In the genomic region with DNA sequence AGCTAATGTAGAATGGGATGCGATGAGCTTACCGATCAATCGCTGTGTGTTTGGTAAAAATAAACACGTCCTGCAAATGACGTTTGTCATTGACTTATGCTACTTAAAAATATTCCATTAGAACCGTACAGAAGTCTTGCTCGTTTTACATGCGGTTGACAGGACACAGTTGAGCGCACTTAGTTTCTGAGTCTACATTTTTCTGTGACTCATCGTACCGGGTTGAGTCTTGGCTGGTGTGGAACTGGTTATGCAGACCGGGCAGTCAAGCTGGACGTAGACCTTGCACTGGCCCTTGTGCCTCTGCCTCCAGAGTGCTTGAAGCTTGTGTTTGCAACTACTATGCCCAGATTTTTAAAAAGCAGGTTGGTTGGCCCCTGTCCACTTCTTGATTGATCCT, we compare ENCODE assay signal across 8 mouse cellular contexts. TPM values are rescaled to one million over a fixed set of nuclear protein-coding genes. Genes with fewer than 3 reads are reported as not detected.
DNase-seq lines count a peak whose midpoint lies in the region; ATAC-seq lines count a peak whose summit lies in the region.

No protein-coding gene starts in this region.

- H3K9ac ChIP-seq in limb, embryonic 13.5 days, result peak overlapping the region; percentile 92
- H3K9ac ChIP-seq in neural tube, embryonic 12.5 days, result peak overlapping the region; percentile 80

- 13% methylated on average over 13 of the region's 13 CpGs for WGBS in limb, embryonic 13.5 days
- WGBS in neural tube, embryonic 12.5 days, result 16% methylated on average over 13 of the region's 13 CpGs

- no peaks in the 10 kb centered on the region for H3K27me3 ChIP-seq in limb, embryonic 13.5 days
- H3K27me3 ChIP-seq in neural tube, embryonic 12.5 days (replicated peaks), result no peaks in the 10 kb centered on the region

- H3K27ac ChIP-seq in limb, embryonic 13.5 days, result no peak overlapping the region
- H3K27ac ChIP-seq in neural tube, embryonic 12.5 days, result no peak overlapping the region

- peak overlapping the region; percentile 94 for H3K4me3 ChIP-seq in limb, embryonic 13.5 days
- peak overlapping the region; percentile 76 for H3K4me3 ChIP-seq in neural tube, embryonic 12.5 days

- H3K4me2 ChIP-seq in limb, embryonic 13.5 days (replicated peaks), result peak overlapping the region; percentile 93
- peak overlapping the region; percentile 93 for H3K4me2 ChIP-seq in neural tube, embryonic 12.5 days (replicated peaks)

- peaks cover 31% of the 10 kb centered on the region for H3K36me3 ChIP-seq in limb, embryonic 13.5 days
- H3K36me3 ChIP-seq in neural tube, embryonic 12.5 days, result peaks cover 27% of the 10 kb centered on the region

- no peaks in the 10 kb centered on the region for H3K9me3 ChIP-seq in limb, embryonic 13.5 days
- no peaks in the 10 kb centered on the region for H3K9me3 ChIP-seq in neural tube, embryonic 12.5 days

- peaks cover 24% of the 10 kb centered on the region for H3K4me1 ChIP-seq in limb, embryonic 13.5 days
- H3K4me1 ChIP-seq in neural tube, embryonic 12.5 days, result peaks cover 9% of the 10 kb centered on the region; the same call in 1 of the 2 replicates

- intact Hi-C loops in heart, postnatal 25 days (cut with DNase I), result loop anchor here (5.0 kb wide), 1 partner anchor 606 kb away; no protein-coding TSS in a partner anchor

- ATAC-seq in limb, embryonic 13.5 days (ENCODE audit: low FRiP score, low read depth), result no peak
- ATAC-seq in neural tube, embryonic 12.5 days (ENCODE audit: low FRiP score, low read depth), result no peak
- no peak for ATAC-seq in activated CD4-positive, CD25-positive, alpha-beta regulatory T cell, adult 4 months

- DNase-seq in heart, adult 11 months, result peak; percentile 88
- DNase-seq in heart, postnatal 25 days (ENCODE audit: low spot score), result no peak
- DNase-seq in CD4-positive helper T cell, adult 2 months (ENCODE audit: low read depth, low spot score), result peak; percentile 34
- peak; percentile 25 for DNase-seq in c-Kit-positive CD71-positive TER-119-negative erythroid progenitor cells, embryonic 14.5 days (ENCODE audit: low read depth)
- DNase-seq in heart, postnatal 4 days, result peak; percentile 12

RNA-seq across cellular contexts. Expression of gene Edrf1, which starts 1.0 kb away (rescaled TPM):
- 10 to 100 TPM; 10.9 to 11.8 TPM for total RNA-seq in heart, postnatal 25 days (2021)
- total RNA-seq in heart, postnatal 4 days (2021), result 10 to 100 TPM; 10.9 to 13.0 TPM
- 21.6 TPM in 2 replicates for polyA plus RNA-seq in limb, embryonic 13.5 days (2015; fragmentation: Nextera tagmentation; extraction: Ambion mirVana)
- polyA plus RNA-seq in neural tube, embryonic 12.5 days (2016; fragmentation: Nextera tagmentation; extraction: Ambion mirVana), result 31.3 and 33.8 TPM in 2 replicates
- 10 to 100 TPM; 10.2 to 11.7 TPM for polyA plus RNA-seq in activated CD4-positive, CD25-positive, alpha-beta regulatory T cell, adult 4 months (2017; shearing (Covaris generic))

RNA-seq across cellular contexts. Expression of gene Tex36, which starts 36.3 kb away (rescaled TPM):
- total RNA-seq in heart, postnatal 25 days (2021), result not detected
- total RNA-seq in heart, postnatal 4 days (2021), result not detected
- polyA plus RNA-seq in limb, embryonic 13.5 days (2015; fragmentation: Nextera tagmentation; extraction: Ambion mirVana), result not detected in 2 replicates
- polyA plus RNA-seq in neural tube, embryonic 12.5 days (2016; fragmentation: Nextera tagmentation; extraction: Ambion mirVana), result not detected in 2 replicates
- not detected for polyA plus RNA-seq in activated CD4-positive, CD25-positive, alpha-beta regulatory T cell, adult 4 months (2017; shearing (Covaris generic))

RNA-seq across cellular contexts. Expression of gene Mmp21, which starts 41.6 kb away (rescaled TPM):
- total RNA-seq in heart, postnatal 25 days (2021), result not detected
- not detected for total RNA-seq in heart, postnatal 4 days (2021)
- not detected in 2 replicates for polyA plus RNA-seq in limb, embryonic 13.5 days (2015; fragmentation: Nextera tagmentation; extraction: Ambion mirVana)
- polyA plus RNA-seq in neural tube, embryonic 12.5 days (2016; fragmentation: Nextera tagmentation; extraction: Ambion mirVana), result 0.18 TPM in 1 of 2 replicates, not detected in the other
- under 1 TPM in 1 of 2 experiments, not detected in 1; 0.33 TPM for polyA plus RNA-seq in activated CD4-positive, CD25-positive, alpha-beta regulatory T cell, adult 4 months (2017; shearing (Covaris generic))
